Mouse (Mus musculus): ENCODE results near the gene Cmip. TPM values are rescaled to one million over a fixed set of nuclear protein-coding genes. Genes with fewer than 3 reads are reported as not detected.
A peak's percentile ranks its signal among the peaks of the same experiment; 100 is the strongest.

Cmip gene
- polyA plus RNA-seq, 1 experiment = 16.2 TPM

- H3K4me3 ChIP-seq (replicated peaks; ENCODE audit: control insufficient read depth, low read depth, low read length) = peak overlapping the region; percentile 94
- peaks cover 4% of the 10 kb centered on the region for H3K4me1 ChIP-seq (ENCODE audit: control insufficient read depth, insufficient read depth, low read length)
- H3K27ac ChIP-seq (ENCODE audit: control insufficient read depth, insufficient read depth, low read depth, low read length, poor library complexity) = no peak overlapping the region
- 41% methylated on average over 11 of the region's 11 CpGs for WGBS
- TF ChIP-seq CTCF (IDR thresholded peaks at IDR 0.05; ENCODE audit: control insufficient read depth, insufficient read depth, low read length) (no peak), POLR2A (IDR thresholded peaks at IDR 0.05; ENCODE audit: borderline replicate concordance, control insufficient read depth, low read depth, low read length) (no peak)
These were observed 2.7 kb downstream of the Cmip start for GRCm38 (mm10) chr8:117259431-117260001.

- no peak overlapping the region for H3K27ac ChIP-seq (ENCODE audit: control insufficient read depth, insufficient read depth, low read depth, low read length, poor library complexity)
- 77% methylated on average over 14 of the region's 14 CpGs for WGBS
These were observed 3.5 kb downstream of the Cmip start for GRCm38 (mm10) chr8:117260234-117260929.

GRCm38 (mm10) chr8:117260930-117261475, 4.1 kb downstream of the Cmip start:
- WGBS = 75% methylated on average over 14 of the region's 14 CpGs
- no peak for TF ChIP-seq CTCF (IDR thresholded peaks at IDR 0.05; ENCODE audit: control insufficient read depth, insufficient read depth, low read length)
- TF ChIP-seq POLR2A (IDR thresholded peaks at IDR 0.05; ENCODE audit: borderline replicate concordance, control insufficient read depth, low read depth, low read length) = no peak
- Histone ChIP-seq H3K27ac (ENCODE audit: control insufficient read depth, insufficient read depth, low read depth, low read length, poor library complexity) (no peak overlapping the region), H3K4me1 (ENCODE audit: control insufficient read depth, insufficient read depth, low read length) (peaks cover 4% of the 10 kb centered on the region), H3K4me3 (replicated peaks; ENCODE audit: control insufficient read depth, low read depth, low read length) (no peak overlapping the region)

More at GRCm38 (mm10) chr8:117260234-117260929, 3.5 kb downstream of the Cmip start:
- Histone ChIP-seq H3K4me3 (replicated peaks; ENCODE audit: control insufficient read depth, low read depth, low read length) (no peak overlapping the region), H3K4me1 (ENCODE audit: control insufficient read depth, insufficient read depth, low read length) (peaks cover 4% of the 10 kb centered on the region)
- TF ChIP-seq POLR2A (IDR thresholded peaks at IDR 0.05; ENCODE audit: borderline replicate concordance, control insufficient read depth, low read depth, low read length) (no peak), CTCF (IDR thresholded peaks at IDR 0.05; ENCODE audit: control insufficient read depth, insufficient read depth, low read length) (no peak)

- WGBS = 30% methylated on average over 9 of the region's 9 CpGs
- Histone ChIP-seq H3K4me1 (ENCODE audit: control insufficient read depth, insufficient read depth, low read length) (peaks cover 4% of the 10 kb centered on the region), H3K27ac (ENCODE audit: control insufficient read depth, insufficient read depth, low read depth, low read length, poor library complexity) (no peak overlapping the region; the same call in 1 of the 2 replicates), H3K4me3 (replicated peaks; ENCODE audit: control insufficient read depth, low read depth, low read length) (no peak overlapping the region)
- TF ChIP-seq POLR2A (IDR thresholded peaks at IDR 0.05; ENCODE audit: borderline replicate concordance, control insufficient read depth, low read depth, low read length) (no peak), CTCF (IDR thresholded peaks at IDR 0.05; ENCODE audit: control insufficient read depth, insufficient read depth, low read length) (no peak)
These were observed 4.8 kb downstream of the Cmip start for GRCm38 (mm10) chr8:117261702-117262101.

GRCm38 (mm10) chr8:117262685-117263084, 5.8 kb downstream of the Cmip start:
- peak overlapping the region; percentile 28 for H3K27ac ChIP-seq (ENCODE audit: control insufficient read depth, insufficient read depth, low read depth, low read length, poor library complexity)
- TF ChIP-seq POLR2A (IDR thresholded peaks at IDR 0.05; ENCODE audit: borderline replicate concordance, control insufficient read depth, low read depth, low read length) = no peak
- TF ChIP-seq CTCF (IDR thresholded peaks at IDR 0.05; ENCODE audit: control insufficient read depth, insufficient read depth, low read length) = no peak
- no peak overlapping the region for H3K4me3 ChIP-seq (replicated peaks; ENCODE audit: control insufficient read depth, low read depth, low read length)
- H3K4me1 ChIP-seq (ENCODE audit: control insufficient read depth, insufficient read depth, low read length) = peaks cover 10% of the 10 kb centered on the region
- WGBS = 7% methylated on average over 8 of the region's 8 CpGs

- WGBS = 33% methylated on average over 6 of the region's 6 CpGs
- Histone ChIP-seq H3K27ac (ENCODE audit: control insufficient read depth, insufficient read depth, low read depth, low read length, poor library complexity) (peak overlapping the region; percentile 28; the same call in 1 of the 2 replicates), H3K4me1 (ENCODE audit: control insufficient read depth, insufficient read depth, low read length) (peaks cover 12% of the 10 kb centered on the region), H3K4me3 (replicated peaks; ENCODE audit: control insufficient read depth, low read depth, low read length) (no peak overlapping the region)
- TF ChIP-seq POLR2A (IDR thresholded peaks at IDR 0.05; ENCODE audit: borderline replicate concordance, control insufficient read depth, low read depth, low read length) (no peak), CTCF (IDR thresholded peaks at IDR 0.05; ENCODE audit: control insufficient read depth, insufficient read depth, low read length) (no peak)
These were observed 6.6 kb downstream of the Cmip start for GRCm38 (mm10) chr8:117263442-117263841.

GRCm38 (mm10) chr8:117265079-117265478, 8.2 kb downstream of the Cmip start:
- 92% methylated on average over 5 of the region's 5 CpGs for WGBS
- TF ChIP-seq CTCF (IDR thresholded peaks at IDR 0.05; ENCODE audit: control insufficient read depth, insufficient read depth, low read length) (no peak), POLR2A (IDR thresholded peaks at IDR 0.05; ENCODE audit: borderline replicate concordance, control insufficient read depth, low read depth, low read length) (no peak)
- H3K4me1 ChIP-seq (ENCODE audit: control insufficient read depth, insufficient read depth, low read length) = peaks cover 12% of the 10 kb centered on the region
- no peak overlapping the region for H3K27ac ChIP-seq (ENCODE audit: control insufficient read depth, insufficient read depth, low read depth, low read length, poor library complexity)
- H3K4me3 ChIP-seq (replicated peaks; ENCODE audit: control insufficient read depth, low read depth, low read length) = no peak overlapping the region

GRCm38 (mm10) chr8:117267403-117268129, 10.7 kb downstream of the Cmip start:
- Histone ChIP-seq H3K27ac (ENCODE audit: control insufficient read depth, insufficient read depth, low read depth, low read length, poor library complexity) (peak overlapping the region; percentile 79), H3K4me3 (replicated peaks; ENCODE audit: control insufficient read depth, low read depth, low read length) (peak overlapping the region; percentile 36), H3K4me1 (ENCODE audit: control insufficient read depth, insufficient read depth, low read length) (peaks cover 9% of the 10 kb centered on the region)
- WGBS = 52% methylated on average over 11 of the region's 11 CpGs
- no peak for TF ChIP-seq POLR2A (IDR thresholded peaks at IDR 0.05; ENCODE audit: borderline replicate concordance, control insufficient read depth, low read depth, low read length)
- peak; percentile 0; the same call in 1 of the 2 replicates for TF ChIP-seq CTCF (IDR thresholded peaks at IDR 0.05; ENCODE audit: control insufficient read depth, insufficient read depth, low read length)

Data from bone marrow, adult 2 months (tissue).